Mouse (Mus musculus): ENCODE measurements around the gene Hoxa1.

DNA sequence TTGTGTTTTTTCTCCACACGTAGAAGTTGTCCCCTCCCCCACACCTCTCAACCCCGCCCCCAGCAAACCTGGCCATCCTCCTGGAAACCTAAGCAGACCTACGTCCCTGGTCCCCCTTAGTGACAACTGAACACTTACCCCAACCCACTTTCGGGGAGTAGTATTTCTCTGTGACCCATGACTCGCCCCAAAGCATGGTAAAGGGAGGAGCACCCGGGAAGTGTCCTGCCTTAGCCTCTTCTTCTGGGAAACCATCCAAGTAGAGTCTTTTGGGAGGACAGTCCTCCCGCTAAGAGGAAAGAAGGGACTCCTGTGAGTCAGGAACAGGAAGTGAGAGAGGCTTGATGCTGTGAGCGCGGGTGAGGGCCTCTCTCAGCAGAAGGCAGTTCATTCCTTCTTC is 1.9 kb upstream of the Hoxa1 start:
- TF ChIP-seq CTCF (conservative IDR thresholded peaks at IDR 0.05; ENCODE audit: low read length) (no peak), NANOG (IDR thresholded peaks at IDR 0.05; ENCODE audit: borderline replicate concordance, low read length) (no peak), POU5F1 (IDR thresholded peaks at IDR 0.05; ENCODE audit: borderline replicate concordance, low read length) (no peak)
